Mouse (Mus musculus) neural tube, embryonic 14.5 days (tissue): ENCODE data around the gene Slc35f1. TPM values are rescaled to one million over a fixed set of nuclear protein-coding genes. Genes with fewer than 3 reads are reported as not detected.
A peak's percentile ranks its signal among the peaks of the same experiment; 100 is the strongest.

ENCODE experiments used
- ATAC-seq: fragments of 200-750 bp; cut with Nextera tagmentation; 2 replicates; pipeline ENCODE4 v1.8.0; 2017; ENCODE audit warnings: low read depth, mild to moderate bottlenecking, moderate TSS enrichment, moderate library complexity
- H3K27ac ChIP-seq: fragments of 300-500 bp; sonication (generic); 2 replicates; pipeline ENCODE4 v1.5.1; 2014; ENCODE audit warnings: low read depth, mild to moderate bottlenecking, control low read depth, low read length, moderate library complexity, mixed read lengths
- H3K27me3 ChIP-seq: fragments of 300-500 bp; sonication (generic); 2 replicates; pipeline ENCODE4 v1.6.1; 2014; ENCODE audit warnings: low read length; ENCODE audit not compliant: control insufficient read depth, insufficient read depth
- H3K36me3 ChIP-seq: fragments of 300-500 bp; sonication (generic); 2 replicates; pipeline ENCODE4 v1.6.1; 2014; ENCODE audit warnings: low read length, mixed read lengths; ENCODE audit not compliant: control insufficient read depth, insufficient read depth
- H3K4me1 ChIP-seq: fragments of 300-500 bp; sonication (generic); 2 replicates; pipeline ENCODE4 v1.6.1; 2014; ENCODE audit warnings: low read length; ENCODE audit not compliant: control insufficient read depth, insufficient read depth
- H3K4me2 ChIP-seq: fragments of 300-500 bp; sonication (generic); 2 replicates; pipeline ENCODE4 v1.6.1; 2014; ENCODE audit warnings: mild to moderate bottlenecking, low read depth, low read length, control low read depth
- H3K4me3 ChIP-seq: fragments of 300-500 bp; sonication (generic); 2 replicates; pipeline ENCODE4 v1.5.1; 2014; ENCODE audit warnings: low read depth, low read length, control low read depth, mixed read lengths
- H3K9ac ChIP-seq: fragments of 300-500 bp; sonication (generic); replicated peaks from 2 replicates; pipeline ENCODE4 v1.6.1; 2014; ENCODE audit warnings: low read depth, mild to moderate bottlenecking, control low read depth, low read length, mixed read lengths
- H3K9me3 ChIP-seq: fragments of 300-500 bp; sonication (generic); 2 replicates; pipeline ENCODE4 v1.6.1; 2016; ENCODE audit warnings: low read length; ENCODE audit not compliant: control insufficient read depth
- WGBS: fragments of 180-500 bp; shearing (Covaris S2); extraction: QIAGEN DNeasy Blood & Tissue Kit; methylation state at CpG from one replicate; pipeline ENCODE4 v1.1.7; 2014; 5-methylcytosine and 5-hydroxymethylcytosine counted together
- polyA plus RNA-seq: library from polyadenylated mRNA; unstranded; fragments of >200 nt; fragmentation: Nextera tagmentation; extraction: Ambion mirVana; gene quantifications from 2 replicates; pipeline ENCODE4 v1.2.1, GENCODE M21; 2014

Gene Slc35f1
- polyA plus RNA-seq, 1 experiment from 2014 or later = 28.5 TPM

- 94% methylated on average over 7 of the region's 7 CpGs for WGBS
These were observed 310.8 kb downstream of the Slc35f1 start for GRCm38 (mm10) chr10:53001136-53001535.

GRCm38 (mm10) chr10:53006229-53007190, 316.2 kb downstream of the Slc35f1 start:
- Histone ChIP-seq H3K4me1 (no peaks in the 10 kb centered on the region), H3K9me3 (no peaks in the 10 kb centered on the region), H3K4me2 (no peak overlapping the region), H3K9ac (no peak overlapping the region), H3K27ac (no peak overlapping the region), H3K4me3 (no peak overlapping the region), H3K36me3 (no peaks in the 10 kb centered on the region), H3K27me3 (no peaks in the 10 kb centered on the region)
- 88% methylated on average over 1 of the region's 1 CpGs for WGBS
- peak; percentile 83; the same call in 1 of the 2 replicates for ATAC-seq

More at GRCm38 (mm10) chr10:53001136-53001535, 310.8 kb downstream of the Slc35f1 start:
- H3K36me3 ChIP-seq = no peaks in the 10 kb centered on the region
- no peaks in the 10 kb centered on the region for H3K9me3 ChIP-seq
- H3K4me3 ChIP-seq = no peak overlapping the region
- ATAC-seq = no peak
- H3K27ac ChIP-seq = no peak overlapping the region
- no peak overlapping the region for H3K4me2 ChIP-seq
- H3K27me3 ChIP-seq = no peaks in the 10 kb centered on the region
- H3K4me1 ChIP-seq = no peaks in the 10 kb centered on the region
- H3K9ac ChIP-seq = no peak overlapping the region

- no peaks in the 10 kb centered on the region for H3K27me3 ChIP-seq
- H3K9ac ChIP-seq = no peak overlapping the region
- H3K9me3 ChIP-seq = no peaks in the 10 kb centered on the region
- 69% methylated on average over 5 of the region's 5 CpGs for WGBS
- H3K4me3 ChIP-seq = no peak overlapping the region
- ATAC-seq = peak; percentile 17; the same call in 1 of the 2 replicates
- H3K27ac ChIP-seq = no peak overlapping the region
- no peaks in the 10 kb centered on the region for H3K4me1 ChIP-seq
- H3K4me2 ChIP-seq = no peak overlapping the region
- no peaks in the 10 kb centered on the region for H3K36me3 ChIP-seq
These were observed 323.5 kb downstream of the Slc35f1 start for GRCm38 (mm10) chr10:53013878-53014277.

- Histone ChIP-seq H3K9ac (no peak overlapping the region), H3K4me3 (no peak overlapping the region), H3K4me2 (no peak overlapping the region), H3K4me1 (0 out of 2 replicates have a peak, but pooled peaks cover 2% of the 10 kb centered on the region), H3K27me3 (no peaks in the 10 kb centered on the region), H3K9me3 (no peaks in the 10 kb centered on the region), H3K27ac (no peak overlapping the region), H3K36me3 (no peaks in the 10 kb centered on the region)
- WGBS = 9% methylated on average over 4 of the region's 4 CpGs
- ATAC-seq = peak; percentile 44; the same call in 1 of the 2 replicates
These were observed 338.1 kb downstream of the Slc35f1 start for GRCm38 (mm10) chr10:53028454-53028853.

GRCm38 (mm10) chr10:53035202-53035601, 344.9 kb downstream of the Slc35f1 start:
- no peak for ATAC-seq
- no peaks in the 10 kb centered on the region for H3K9me3 ChIP-seq
- no peak overlapping the region for H3K4me3 ChIP-seq
- H3K36me3 ChIP-seq = no peaks in the 10 kb centered on the region
- H3K9ac ChIP-seq = no peak overlapping the region
- no peaks in the 10 kb centered on the region for H3K27me3 ChIP-seq
- H3K27ac ChIP-seq = no peak overlapping the region
- H3K4me2 ChIP-seq = no peak overlapping the region
- WGBS = 31% methylated on average over 1 of the region's 1 CpGs
- H3K4me1 ChIP-seq = 0 out of 2 replicates have a peak, but pooled peaks cover 2% of the 10 kb centered on the region

GRCm38 (mm10) chr10:53045931-53046330, 355.6 kb downstream of the Slc35f1 start:
- Histone ChIP-seq H3K36me3 (no peaks in the 10 kb centered on the region), H3K9ac (no peak overlapping the region), H3K9me3 (no peaks in the 10 kb centered on the region), H3K27me3 (no peaks in the 10 kb centered on the region), H3K4me1 (no peaks in the 10 kb centered on the region), H3K4me2 (no peak overlapping the region), H3K4me3 (no peak overlapping the region), H3K27ac (no peak overlapping the region)
- no peak for ATAC-seq

GRCm38 (mm10) chr10:53052521-53052920, 362.2 kb downstream of the Slc35f1 start:
- H3K4me2 ChIP-seq = no peak overlapping the region
- H3K9ac ChIP-seq = no peak overlapping the region
- no peak for ATAC-seq
- no peaks in the 10 kb centered on the region for H3K4me1 ChIP-seq
- no peaks in the 10 kb centered on the region for H3K9me3 ChIP-seq
- no peaks in the 10 kb centered on the region for H3K36me3 ChIP-seq
- no peaks in the 10 kb centered on the region for H3K27me3 ChIP-seq
- no peak overlapping the region for H3K27ac ChIP-seq
- H3K4me3 ChIP-seq = no peak overlapping the region

- H3K9ac ChIP-seq = no peak overlapping the region
- 89% methylated on average over 2 of the region's 2 CpGs for WGBS
- no peak for ATAC-seq
- H3K4me2 ChIP-seq = no peak overlapping the region
- no peaks in the 10 kb centered on the region for H3K4me1 ChIP-seq
- no peak overlapping the region for H3K27ac ChIP-seq
- H3K27me3 ChIP-seq = no peaks in the 10 kb centered on the region
- no peak overlapping the region for H3K4me3 ChIP-seq
- H3K9me3 ChIP-seq = no peaks in the 10 kb centered on the region
- H3K36me3 ChIP-seq = no peaks in the 10 kb centered on the region
These were observed 370.4 kb downstream of the Slc35f1 start for GRCm38 (mm10) chr10:53060745-53061144.

- Histone ChIP-seq H3K9ac (no peak overlapping the region), H3K4me1 (no peaks in the 10 kb centered on the region), H3K4me3 (no peak overlapping the region), H3K36me3 (no peaks in the 10 kb centered on the region), H3K4me2 (no peak overlapping the region), H3K27ac (no peak overlapping the region), H3K9me3 (no peaks in the 10 kb centered on the region), H3K27me3 (no peaks in the 10 kb centered on the region)
- ATAC-seq = no peak
These were observed 372.4 kb downstream of the Slc35f1 start for GRCm38 (mm10) chr10:53062741-53063140.
